Mouse (Mus musculus) hindbrain, postnatal 0 days (tissue): ENCODE measurements at regions not wholly inside any gene's neighbourhood (a gene's known extent, or its start where the extent isn't known, plus 50 kb on each side); places are given as distances from the start of the nearest gene placed in this dataset.

Source experiments
- ATAC-seq: fragments of 200-750 bp; cut with Nextera tagmentation; 2 replicates; pipeline ENCODE4 v1.8.0; 2017; ENCODE audit warnings: mild to moderate bottlenecking, moderate TSS enrichment, moderate library complexity
- DNase-seq: peaks from one replicate; pipeline ENCODE4 v3.0.0-alpha.2; 2015; ENCODE audit warnings: low spot score
- H3K27ac ChIP-seq: fragments of 300-500 bp; sonication (generic); 2 replicates; pipeline ENCODE4 v1.5.1; 2014; ENCODE audit warnings: mild to moderate bottlenecking
- H3K27me3 ChIP-seq: fragments of 300-500 bp; sonication (generic); 2 replicates; pipeline ENCODE4 v1.6.1; 2014; ENCODE audit warnings: low read length, mixed read lengths; ENCODE audit not compliant: insufficient read depth
- H3K36me3 ChIP-seq: fragments of 300-500 bp; sonication (generic); 2 replicates; pipeline ENCODE4 v1.6.1; 2014; ENCODE audit warnings: low read length, mixed read lengths; ENCODE audit not compliant: insufficient read depth
- H3K4me1 ChIP-seq: fragments of 300-500 bp; sonication (generic); 2 replicates; pipeline ENCODE4 v1.6.1; 2014; ENCODE audit warnings: antibody characterized with exemption, low read length, mixed read lengths; ENCODE audit not compliant: insufficient read depth
- H3K4me2 ChIP-seq: fragments of 300-500 bp; sonication (generic); 2 replicates; pipeline ENCODE4 v1.6.1; 2014; ENCODE audit warnings: low read depth, mild to moderate bottlenecking, low read length, moderate library complexity, mixed read lengths
- H3K4me3 ChIP-seq: fragments of 300-500 bp; sonication (generic); 2 replicates; pipeline ENCODE4 v1.5.1; 2014; ENCODE audit warnings: low read length
- H3K9ac ChIP-seq: fragments of 300-500 bp; sonication (generic); replicated peaks from 2 replicates; pipeline ENCODE4 v1.6.1; 2014; ENCODE audit warnings: mild to moderate bottlenecking, low read length, moderate library complexity, mixed read lengths
- H3K9me3 ChIP-seq: fragments of 300-500 bp; sonication (generic); 2 replicates; pipeline ENCODE4 v1.6.1; 2016; ENCODE audit warnings: low read length, mixed read lengths
- CTCF ChIP-seq: IDR thresholded peaks from 2 replicates; pipeline ENCODE4 v1.5.1; 2016; ENCODE audit warnings: antibody characterized with exemption, control low read depth, low read depth
- WGBS: fragments of 180-500 bp; shearing (Covaris S2); extraction: QIAGEN DNeasy Blood & Tissue Kit; methylation state at CpG from one replicate; pipeline ENCODE4 v1.1.7; 2014; 5-methylcytosine and 5-hydroxymethylcytosine counted together

- Histone ChIP-seq H3K9me3 (no peaks in the 10 kb centered on the region), H3K4me1 (no peaks in the 10 kb centered on the region), H3K36me3 (no peaks in the 10 kb centered on the region), H3K9ac (no peak overlapping the region), H3K4me3 (no peak overlapping the region), H3K27ac (no peak overlapping the region), H3K27me3 (no peaks in the 10 kb centered on the region), H3K4me2 (no peak overlapping the region)
- DNase-seq (no peak), ATAC-seq (no peak)
- TF ChIP-seq CTCF = no peak
- WGBS = 64% methylated on average over 3 of the region's 3 CpGs
These were observed 260.8 kb upstream of the Nrp1 start for GRCm38 (mm10) chr8:128097601-128098000.

GRCm38 (mm10) chr8:128103380-128103779 lies 255.0 kb upstream of the Nrp1 start:
- no peak overlapping the region for H3K4me3 ChIP-seq
- ATAC-seq (no peak), DNase-seq (no peak)
- no peak for TF ChIP-seq CTCF
- no peak overlapping the region for H3K4me2 ChIP-seq
- H3K36me3 ChIP-seq = no peaks in the 10 kb centered on the region
- H3K9me3 ChIP-seq = no peaks in the 10 kb centered on the region
- H3K4me1 ChIP-seq = no peaks in the 10 kb centered on the region
- H3K9ac ChIP-seq = no peak overlapping the region
- no peaks in the 10 kb centered on the region for H3K27me3 ChIP-seq
- 92% methylated on average over 1 of the region's 1 CpGs for WGBS
- H3K27ac ChIP-seq = no peak overlapping the region

- no peaks in the 10 kb centered on the region for H3K27me3 ChIP-seq
- WGBS = 93% methylated on average over 2 of the region's 2 CpGs
These were observed 251.8 kb upstream of the Nrp1 start for GRCm38 (mm10) chr8:128106569-128106968.

GRCm38 (mm10) chr8:128107041-128107440 lies 251.4 kb upstream of the Nrp1 start:
- no peaks in the 10 kb centered on the region for H3K27me3 ChIP-seq
- no peak overlapping the region for H3K4me3 ChIP-seq
- H3K27ac ChIP-seq = no peak overlapping the region
- DNase-seq (no peak), ATAC-seq (no peak)
- H3K4me2 ChIP-seq = no peak overlapping the region
- no peaks in the 10 kb centered on the region for H3K9me3 ChIP-seq
- no peak for TF ChIP-seq CTCF
- 89% methylated on average over 7 of the region's 7 CpGs for WGBS
- H3K9ac ChIP-seq = no peak overlapping the region
- no peaks in the 10 kb centered on the region for H3K4me1 ChIP-seq
- no peaks in the 10 kb centered on the region for H3K36me3 ChIP-seq

More at GRCm38 (mm10) chr8:128106569-128106968, 251.8 kb upstream of the Nrp1 start:
- ATAC-seq (no peak), DNase-seq (no peak)
- Histone ChIP-seq H3K4me3 (no peak overlapping the region), H3K9ac (no peak overlapping the region), H3K4me2 (no peak overlapping the region), H3K9me3 (no peaks in the 10 kb centered on the region), H3K36me3 (no peaks in the 10 kb centered on the region), H3K4me1 (no peaks in the 10 kb centered on the region), H3K27ac (no peak overlapping the region)
- TF ChIP-seq CTCF = no peak

GRCm38 (mm10) chr8:128109036-128109435 lies 249.4 kb upstream of the Nrp1 start:
- H3K9ac ChIP-seq = no peak overlapping the region
- H3K4me2 ChIP-seq = no peak overlapping the region
- H3K4me1 ChIP-seq = no peaks in the 10 kb centered on the region
- no peak overlapping the region for H3K27ac ChIP-seq
- DNase-seq (no peak), ATAC-seq (no peak)
- no peak for TF ChIP-seq CTCF
- H3K9me3 ChIP-seq = no peaks in the 10 kb centered on the region
- no peaks in the 10 kb centered on the region for H3K36me3 ChIP-seq
- H3K4me3 ChIP-seq = no peak overlapping the region
- WGBS = 72% methylated on average over 3 of the region's 3 CpGs
- no peaks in the 10 kb centered on the region for H3K27me3 ChIP-seq

GRCm38 (mm10) chr8:128111132-128111531 lies 247.3 kb upstream of the Nrp1 start:
- Histone ChIP-seq H3K4me2 (no peak overlapping the region), H3K27ac (no peak overlapping the region), H3K4me1 (no peaks in the 10 kb centered on the region), H3K27me3 (no peaks in the 10 kb centered on the region), H3K4me3 (no peak overlapping the region), H3K9ac (no peak overlapping the region), H3K9me3 (no peaks in the 10 kb centered on the region), H3K36me3 (no peaks in the 10 kb centered on the region)
- ATAC-seq = no peak
- DNase-seq = no peak
- WGBS = 91% methylated on average over 3 of the region's 3 CpGs
- TF ChIP-seq CTCF = no peak

- TF ChIP-seq CTCF = no peak
- WGBS = 79% methylated on average over 1 of the region's 1 CpGs
- Histone ChIP-seq H3K4me3 (no peak overlapping the region), H3K9ac (no peak overlapping the region), H3K27ac (no peak overlapping the region), H3K4me2 (no peak overlapping the region), H3K36me3 (no peaks in the 10 kb centered on the region), H3K27me3 (no peaks in the 10 kb centered on the region), H3K9me3 (no peaks in the 10 kb centered on the region), H3K4me1 (no peaks in the 10 kb centered on the region)
- ATAC-seq (no peak), DNase-seq (no peak)
These were observed 245.3 kb upstream of the Nrp1 start for GRCm38 (mm10) chr8:128113116-128113515.
